Mouse (Mus musculus): Measurements from ENCODE around the gene Dnajb3. TPM values are rescaled to one million over a fixed set of nuclear protein-coding genes. Genes with fewer than 3 reads are reported as not detected.

Gene Dnajb3
- polyA plus RNA-seq (2015; fragmentation: Nextera tagmentation; extraction: Ambion mirVana): 5.7 and 8.0 TPM in 2 replicates

DNA sequence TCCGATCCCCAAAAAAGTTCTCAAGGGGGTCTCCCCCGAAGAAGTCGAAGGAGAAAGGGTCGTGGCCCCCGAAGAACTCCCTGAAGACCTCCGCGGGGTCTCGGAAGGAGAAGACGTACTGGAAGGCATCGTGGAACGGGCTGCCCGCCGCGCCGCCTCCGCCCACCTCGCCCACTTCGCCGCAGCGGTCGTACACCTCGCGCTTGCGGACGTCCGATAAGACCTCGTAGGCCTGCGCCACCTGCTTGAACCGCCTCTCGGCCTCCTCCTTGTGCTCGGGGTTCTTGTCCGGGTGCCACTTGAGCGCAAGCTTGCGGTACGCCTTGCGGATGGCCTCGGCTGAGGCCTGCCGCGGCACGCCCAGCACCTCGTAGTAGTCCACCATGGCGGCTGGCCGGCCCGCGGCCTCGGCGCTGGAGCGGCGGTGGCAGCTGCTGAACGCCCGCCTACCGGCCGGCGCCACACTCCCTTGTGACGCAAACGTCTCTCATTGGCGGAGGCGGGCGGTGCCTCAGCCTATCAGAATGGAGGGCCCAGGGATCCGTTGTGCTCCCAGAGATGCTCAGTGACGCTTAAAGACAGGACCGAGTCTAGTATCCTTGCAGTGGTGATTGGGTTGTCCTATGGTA lies at the start of gene Dnajb3:
Gene Dnajb3, minus strand, starts transcription at position 489 of the 629 bp plus-strand sequence.
- ATAC-seq: peak; percentile 92
- 7% methylated on average over 62 of the region's 62 CpGs for WGBS
- Histone ChIP-seq H3K27ac (ENCODE audit: low read length) (peak within 1 kb of the TSS; percentile 58; the same call in 1 of the 2 replicates), H3K4me3 (ENCODE audit: low read length) (peak within 1 kb of the TSS; percentile 59), H3K4me1 (ENCODE audit: control insufficient read depth, insufficient read depth, low read length) (no peaks in the 10 kb centered on the region), H3K27me3 (replicated peaks; ENCODE audit: control insufficient read depth, insufficient read depth, low read length) (no peaks in the 10 kb centered on the region), H3K4me2 (ENCODE audit: low read depth, low read length) (peak within 1 kb of the TSS; percentile 93), H3K36me3 (ENCODE audit: control insufficient read depth, insufficient read depth, low read length) (no peaks in the 10 kb centered on the region), H3K9me3 (ENCODE audit: control insufficient read depth, low read length) (peaks cover 3% of the 10 kb centered on the region; the same call in 1 of the 2 replicates), H3K9ac (ENCODE audit: low read depth, low read length) (peak within 1 kb of the TSS; percentile 83)

DNA sequence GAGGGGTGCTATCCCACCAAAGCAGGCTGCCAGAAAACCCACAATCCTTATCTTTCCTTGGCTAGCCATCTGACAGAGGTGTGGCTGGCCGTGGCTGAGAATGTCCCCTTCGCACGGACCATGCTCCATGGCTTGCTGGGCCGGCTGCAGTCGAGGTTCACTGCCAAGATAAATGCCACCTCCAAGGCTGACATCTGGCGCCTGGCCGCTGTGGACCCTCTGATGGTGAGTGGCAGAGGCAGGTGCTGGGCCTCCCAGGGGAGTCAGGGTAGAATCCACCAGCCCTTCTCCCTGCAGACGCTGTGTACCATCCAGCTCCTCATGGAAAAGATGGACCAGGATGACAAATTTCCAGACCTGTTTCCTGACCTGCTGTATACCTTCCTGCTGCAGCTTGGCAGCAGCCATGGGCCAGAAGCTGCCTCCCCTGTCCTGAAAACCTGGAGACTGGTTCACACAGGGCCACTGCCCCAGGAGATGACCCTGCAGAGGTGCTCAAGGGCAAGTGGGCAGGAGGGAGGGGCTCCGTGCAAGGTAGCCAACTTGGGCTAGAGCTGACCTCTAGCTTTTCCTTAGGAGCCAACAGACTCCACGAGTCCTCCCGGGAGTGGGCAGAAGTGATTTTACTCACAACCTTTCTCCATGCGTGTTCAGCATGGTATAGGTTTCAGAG lies 49.3 kb upstream of the Dnajb3 start:
- H3K4me1 ChIP-seq (ENCODE audit: control insufficient read depth, insufficient read depth, low read length): 0 out of 2 replicates have a peak, but pooled peaks cover 2% of the 10 kb centered on the region
- H3K4me3 ChIP-seq (ENCODE audit: low read length): no peak overlapping the region
- H3K36me3 ChIP-seq (ENCODE audit: control insufficient read depth, insufficient read depth, low read length): no peaks in the 10 kb centered on the region
- H3K9me3 ChIP-seq (ENCODE audit: control insufficient read depth, low read length): peaks cover 21% of the 10 kb centered on the region
- no peak overlapping the region for H3K27ac ChIP-seq (ENCODE audit: low read length)
- H3K27me3 ChIP-seq (replicated peaks; ENCODE audit: control insufficient read depth, insufficient read depth, low read length): no peaks in the 10 kb centered on the region
- H3K9ac ChIP-seq (ENCODE audit: low read depth, low read length): no peak overlapping the region
- WGBS: 86% methylated on average over 12 of the region's 12 CpGs
- H3K4me2 ChIP-seq (ENCODE audit: low read depth, low read length): no peak overlapping the region
- no peak for ATAC-seq

DNA sequence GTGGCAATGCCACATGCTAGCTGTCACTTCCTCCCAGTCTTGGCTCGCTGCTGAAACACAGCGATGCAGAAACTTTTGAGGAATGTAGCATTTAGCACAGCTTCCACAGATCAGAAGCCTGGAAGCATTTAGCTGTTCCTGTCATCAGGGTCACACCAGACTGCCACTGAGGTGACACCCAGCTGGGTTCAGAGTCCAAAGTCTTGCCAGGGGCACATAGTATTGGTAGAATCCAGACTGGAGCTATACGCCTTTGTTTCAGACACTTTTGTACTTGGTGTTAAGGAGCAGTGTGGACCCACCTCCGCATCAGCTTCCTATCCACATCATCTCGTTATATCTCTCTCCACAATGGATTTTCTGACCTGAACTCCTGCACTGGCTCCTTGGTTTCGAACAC lies 48.0 kb upstream of the Dnajb3 start:
- Histone ChIP-seq H3K4me3 (ENCODE audit: low read length) (no peak overlapping the region), H3K36me3 (ENCODE audit: control insufficient read depth, insufficient read depth, low read length) (no peaks in the 10 kb centered on the region), H3K9me3 (ENCODE audit: control insufficient read depth, low read length) (peaks cover 34% of the 10 kb centered on the region), H3K9ac (ENCODE audit: low read depth, low read length) (no peak overlapping the region), H3K4me1 (ENCODE audit: control insufficient read depth, insufficient read depth, low read length) (no peaks in the 10 kb centered on the region), H3K27ac (ENCODE audit: low read length) (no peak overlapping the region), H3K27me3 (replicated peaks; ENCODE audit: control insufficient read depth, insufficient read depth, low read length) (no peaks in the 10 kb centered on the region), H3K4me2 (ENCODE audit: low read depth, low read length) (no peak overlapping the region)
- 71% methylated on average over 6 of the region's 6 CpGs for WGBS
- ATAC-seq: peak; percentile 52

DNA sequence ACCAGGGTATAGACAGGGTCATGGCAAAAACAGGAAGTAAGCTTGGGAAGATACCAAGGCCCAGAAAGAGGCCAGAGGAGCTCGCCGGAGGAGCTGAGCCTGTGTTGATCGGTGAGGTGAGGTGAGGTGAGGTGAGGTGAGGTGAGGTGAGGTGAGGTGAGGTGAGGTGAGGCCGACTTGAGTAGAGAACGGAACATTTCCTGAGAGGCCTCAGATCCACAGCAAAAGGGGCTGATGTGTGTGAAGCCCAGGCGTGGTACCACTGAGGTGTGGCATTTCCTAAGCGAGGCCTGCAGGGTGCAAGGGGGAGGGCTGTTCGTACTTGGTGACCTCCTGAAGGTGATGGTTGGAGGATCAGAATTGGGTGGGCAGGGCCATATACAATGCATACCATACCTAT lies 47.5 kb upstream of the Dnajb3 start:
- 73% methylated on average over 8 of the region's 8 CpGs for WGBS
- no peak overlapping the region for H3K27ac ChIP-seq (ENCODE audit: low read length)
- peaks cover 35% of the 10 kb centered on the region for H3K9me3 ChIP-seq (ENCODE audit: control insufficient read depth, low read length)
- no peak overlapping the region for H3K4me2 ChIP-seq (ENCODE audit: low read depth, low read length)
- H3K36me3 ChIP-seq (ENCODE audit: control insufficient read depth, insufficient read depth, low read length): no peaks in the 10 kb centered on the region
- H3K4me1 ChIP-seq (ENCODE audit: control insufficient read depth, insufficient read depth, low read length): no peaks in the 10 kb centered on the region
- no peak overlapping the region for H3K9ac ChIP-seq (ENCODE audit: low read depth, low read length)
- H3K4me3 ChIP-seq (ENCODE audit: low read length): no peak overlapping the region
- ATAC-seq: peak; percentile 22
- H3K27me3 ChIP-seq (replicated peaks; ENCODE audit: control insufficient read depth, insufficient read depth, low read length): no peaks in the 10 kb centered on the region

DNA sequence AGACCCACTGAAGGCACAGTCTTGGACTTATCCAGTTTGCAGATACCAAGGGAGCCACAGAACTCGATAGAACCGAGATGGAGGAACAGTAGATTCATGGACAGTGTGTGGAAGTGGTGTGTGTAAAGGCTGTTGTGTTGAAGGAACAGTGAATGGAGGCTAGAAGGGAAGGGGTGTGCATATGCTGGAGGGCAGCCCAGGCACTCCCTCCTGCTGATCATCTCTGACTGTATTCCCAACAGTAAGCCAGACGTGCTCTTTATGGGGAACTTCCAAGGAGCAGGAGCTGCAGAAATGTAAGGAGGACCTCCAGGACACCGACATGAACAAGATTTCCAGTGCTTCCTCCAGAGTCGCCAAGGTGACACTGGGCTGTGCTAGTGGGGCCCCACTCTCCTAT lies 44.4 kb upstream of the Dnajb3 start:
- H3K27me3 ChIP-seq (replicated peaks; ENCODE audit: control insufficient read depth, insufficient read depth, low read length): no peaks in the 10 kb centered on the region
- H3K4me3 ChIP-seq (ENCODE audit: low read length): no peak overlapping the region
- no peak overlapping the region for H3K4me2 ChIP-seq (ENCODE audit: low read depth, low read length)
- no peak overlapping the region for H3K27ac ChIP-seq (ENCODE audit: low read length)
- no peak overlapping the region for H3K9ac ChIP-seq (ENCODE audit: low read depth, low read length)
- ATAC-seq: no peak
- 79% methylated on average over 5 of the region's 5 CpGs for WGBS
- no peaks in the 10 kb centered on the region for H3K36me3 ChIP-seq (ENCODE audit: control insufficient read depth, insufficient read depth, low read length)
- H3K9me3 ChIP-seq (ENCODE audit: control insufficient read depth, low read length): peaks cover 34% of the 10 kb centered on the region
- H3K4me1 ChIP-seq (ENCODE audit: control insufficient read depth, insufficient read depth, low read length): no peaks in the 10 kb centered on the region

DNA sequence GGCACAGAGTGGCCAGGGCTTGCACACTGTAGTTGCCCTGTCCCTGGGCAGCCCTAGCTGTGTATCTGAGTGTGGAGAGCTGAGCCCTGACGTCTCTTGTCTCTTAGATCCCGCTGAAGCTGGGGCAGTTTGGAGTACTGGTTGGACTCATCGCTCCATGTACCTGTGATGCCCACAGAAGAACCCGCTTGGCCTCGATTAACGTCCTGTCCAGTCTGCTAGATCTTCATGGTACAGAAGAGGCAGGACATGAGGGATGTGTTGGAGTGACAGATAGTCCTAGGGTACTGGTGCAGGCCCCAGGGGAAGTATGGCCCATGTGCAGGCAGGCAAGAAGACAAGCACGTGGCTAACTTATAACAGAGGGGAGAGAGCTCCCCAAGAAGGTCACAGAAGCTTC lies 44.0 kb upstream of the Dnajb3 start:
- H3K36me3 ChIP-seq (ENCODE audit: control insufficient read depth, insufficient read depth, low read length): no peaks in the 10 kb centered on the region
- H3K4me2 ChIP-seq (ENCODE audit: low read depth, low read length): no peak overlapping the region
- H3K4me3 ChIP-seq (ENCODE audit: low read length): no peak overlapping the region
- H3K27ac ChIP-seq (ENCODE audit: low read length): no peak overlapping the region
- H3K27me3 ChIP-seq (replicated peaks; ENCODE audit: control insufficient read depth, insufficient read depth, low read length): no peaks in the 10 kb centered on the region
- ATAC-seq: no peak
- peaks cover 38% of the 10 kb centered on the region for H3K9me3 ChIP-seq (ENCODE audit: control insufficient read depth, low read length)
- H3K4me1 ChIP-seq (ENCODE audit: control insufficient read depth, insufficient read depth, low read length): no peaks in the 10 kb centered on the region
- WGBS: 76% methylated on average over 7 of the region's 7 CpGs
- no peak overlapping the region for H3K9ac ChIP-seq (ENCODE audit: low read depth, low read length)

DNA sequence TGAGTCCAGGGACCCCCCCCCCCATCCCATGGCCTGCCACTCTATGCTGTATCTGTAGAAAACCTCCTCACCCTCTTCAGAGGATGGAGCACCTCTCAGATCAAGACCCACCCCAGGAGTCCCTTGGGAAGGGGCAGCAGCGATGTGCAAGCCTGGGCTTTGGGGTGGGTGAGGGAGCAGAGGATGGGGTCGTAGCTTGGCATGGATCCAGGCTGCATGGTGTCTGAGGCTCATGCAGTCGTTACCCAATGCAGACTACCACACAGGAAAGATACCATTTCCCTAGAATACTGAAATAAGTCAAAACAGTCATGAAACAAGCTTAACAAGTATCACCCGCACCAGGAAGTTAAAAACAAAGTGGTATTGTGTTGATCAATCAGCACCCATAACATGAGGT lies 43.1 kb upstream of the Dnajb3 start:
- peaks cover 44% of the 10 kb centered on the region for H3K9me3 ChIP-seq (ENCODE audit: control insufficient read depth, low read length)

DNA sequence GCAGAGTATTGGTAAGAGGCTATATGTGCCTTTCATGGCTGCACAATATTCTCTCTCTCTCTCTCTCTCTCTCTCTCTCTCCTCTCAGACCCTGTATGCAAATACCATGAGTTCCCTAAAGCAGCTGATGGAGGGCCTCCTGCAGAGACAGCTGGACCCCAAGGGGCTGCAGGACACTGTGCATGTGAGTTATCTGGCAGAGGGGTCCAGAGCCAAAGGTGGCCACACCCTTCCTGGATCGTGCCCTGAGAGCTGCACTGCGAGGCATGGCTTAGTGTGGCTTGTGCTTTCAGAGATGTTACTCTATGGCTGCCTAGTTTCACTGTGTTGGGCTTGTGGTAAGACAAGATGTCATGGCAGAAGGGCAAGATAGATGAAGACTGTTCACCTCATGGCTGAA lies 42.1 kb upstream of the Dnajb3 start:
- no peak for ATAC-seq
- WGBS: 58% methylated on average over 2 of the region's 2 CpGs
- H3K4me3 ChIP-seq (ENCODE audit: low read length): no peak overlapping the region
- H3K4me2 ChIP-seq (ENCODE audit: low read depth, low read length): no peak overlapping the region
- no peak overlapping the region for H3K27ac ChIP-seq (ENCODE audit: low read length)
- H3K36me3 ChIP-seq (ENCODE audit: control insufficient read depth, insufficient read depth, low read length): no peaks in the 10 kb centered on the region
- peaks cover 51% of the 10 kb centered on the region for H3K9me3 ChIP-seq (ENCODE audit: control insufficient read depth, low read length)
- H3K9ac ChIP-seq (ENCODE audit: low read depth, low read length): no peak overlapping the region
- no peaks in the 10 kb centered on the region for H3K27me3 ChIP-seq (replicated peaks; ENCODE audit: control insufficient read depth, insufficient read depth, low read length)
- H3K4me1 ChIP-seq (ENCODE audit: control insufficient read depth, insufficient read depth, low read length): no peaks in the 10 kb centered on the region

More for the DNA sequence above, 43.1 kb upstream of the Dnajb3 start:
- Histone ChIP-seq H3K36me3 (ENCODE audit: control insufficient read depth, insufficient read depth, low read length) (no peaks in the 10 kb centered on the region), H3K4me1 (ENCODE audit: control insufficient read depth, insufficient read depth, low read length) (no peaks in the 10 kb centered on the region), H3K4me2 (ENCODE audit: low read depth, low read length) (no peak overlapping the region), H3K4me3 (ENCODE audit: low read length) (no peak overlapping the region), H3K27ac (ENCODE audit: low read length) (no peak overlapping the region), H3K9ac (ENCODE audit: low read depth, low read length) (no peak overlapping the region), H3K27me3 (replicated peaks; ENCODE audit: control insufficient read depth, insufficient read depth, low read length) (no peaks in the 10 kb centered on the region)
- 68% methylated on average over 4 of the region's 4 CpGs for WGBS
- no peak for ATAC-seq

DNA sequence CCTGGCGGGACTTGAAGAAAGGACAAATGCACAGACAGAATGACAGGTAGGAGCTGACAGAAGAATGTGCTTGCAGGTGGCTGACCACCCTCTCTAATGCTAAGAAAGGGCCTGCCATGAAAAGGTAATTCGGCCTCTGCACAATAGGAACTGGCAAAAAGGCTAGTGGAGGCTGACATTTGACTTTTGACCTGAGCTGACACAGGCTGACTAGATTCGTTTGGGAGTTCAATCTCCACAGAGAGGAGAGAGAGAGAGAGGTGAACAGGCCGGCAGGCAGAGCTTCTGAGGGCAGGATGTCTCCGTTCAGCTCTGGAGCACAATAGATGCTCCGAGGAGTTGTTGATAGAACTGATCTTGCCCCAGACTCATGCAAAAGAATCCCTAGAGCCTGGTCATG lies 40.8 kb upstream of the Dnajb3 start:
- Histone ChIP-seq H3K9me3 (ENCODE audit: control insufficient read depth, low read length) (peaks cover 58% of the 10 kb centered on the region), H3K27me3 (replicated peaks; ENCODE audit: control insufficient read depth, insufficient read depth, low read length) (no peaks in the 10 kb centered on the region), H3K4me1 (ENCODE audit: control insufficient read depth, insufficient read depth, low read length) (no peaks in the 10 kb centered on the region), H3K4me3 (ENCODE audit: low read length) (no peak overlapping the region), H3K4me2 (ENCODE audit: low read depth, low read length) (no peak overlapping the region), H3K36me3 (ENCODE audit: control insufficient read depth, insufficient read depth, low read length) (no peaks in the 10 kb centered on the region), H3K27ac (ENCODE audit: low read length) (no peak overlapping the region), H3K9ac (ENCODE audit: low read depth, low read length) (no peak overlapping the region)
- 49% methylated on average over 6 of the region's 6 CpGs for WGBS
- no peak for ATAC-seq
